ENCODE assay signal across 8 mouse cellular contexts in genomic region chr12:75702084-75702738, GRCm38 (mm10). TPM values are rescaled to one million over a fixed set of nuclear protein-coding genes. Genes with fewer than 3 reads are reported as not detected.
DNase-seq lines count a peak whose midpoint lies in the region; ATAC-seq and TF ChIP-seq lines count a peak whose summit lies in the region.

No protein-coding gene starts in this region.

- H3K4me2 ChIP-seq in kidney, postnatal 0 days (ENCODE audit: low read length) = peak overlapping the region; percentile 46

- no peak for TF ChIP-seq CTCF in kidney, postnatal 0 days (IDR thresholded peaks at IDR 0.05; ENCODE audit: low read depth)
- no peak for TF ChIP-seq CTCF in thymus, adult 2 months (IDR thresholded peaks at IDR 0.05; ENCODE audit: borderline replicate concordance, control insufficient read depth, extremely low read depth, insufficient read depth, low read length, poor library complexity)

- ATAC-seq in kidney, postnatal 0 days (replicated peaks; ENCODE audit: low FRiP score, low read depth) = no peak

- H3K4me3 ChIP-seq in kidney, postnatal 0 days (replicated peaks; ENCODE audit: low read depth, low read length) = peak overlapping the region; percentile 6; the same call in 1 of the 2 replicates
- no peak overlapping the region for H3K4me3 ChIP-seq in thymus, adult 2 months (ENCODE audit: control insufficient read depth, insufficient read depth, low read length)

- H3K4me1 ChIP-seq in kidney, postnatal 0 days (replicated peaks; ENCODE audit: insufficient read depth, low read length) = 0 out of 2 replicates have a peak, but pooled peaks cover 3% of the 10 kb centered on the region
- H3K4me1 ChIP-seq in thymus, adult 2 months (replicated peaks; ENCODE audit: control insufficient read depth, insufficient read depth, low read length) = no peaks in the 10 kb centered on the region

- TF ChIP-seq POLR2A in thymus, adult 2 months (IDR thresholded peaks at IDR 0.05; ENCODE audit: control insufficient read depth, extremely low read depth, insufficient read depth, low read length, poor library complexity) = no peak

- H3K9me3 ChIP-seq in kidney, postnatal 0 days (replicated peaks; ENCODE audit: low read length) = no peaks in the 10 kb centered on the region

- H3K27ac ChIP-seq in kidney, postnatal 0 days = peak overlapping the region; percentile 60
- no peak overlapping the region for H3K27ac ChIP-seq in thymus, adult 2 months (ENCODE audit: control insufficient read depth, insufficient read depth, low read length)

- H3K27me3 ChIP-seq in kidney, postnatal 0 days (ENCODE audit: insufficient read depth, low read length) = no peaks in the 10 kb centered on the region
- no peaks in the 10 kb centered on the region for H3K27me3 ChIP-seq in thymus, adult 2 months (ENCODE audit: control insufficient read depth, insufficient read depth, low read length)

- no peaks in the 10 kb centered on the region for H3K36me3 ChIP-seq in kidney, postnatal 0 days (ENCODE audit: insufficient read depth, low read length)
- H3K36me3 ChIP-seq in thymus, adult 2 months (ENCODE audit: control insufficient read depth, insufficient read depth, low read length) = no peaks in the 10 kb centered on the region

- H3K9ac ChIP-seq in kidney, postnatal 0 days (ENCODE audit: low read depth, low read length) = peak overlapping the region; percentile 19; the same call in 1 of the 2 replicates

- peak; percentile 57 for DNase-seq in 3134 (ENCODE audit: extremely low read depth, insufficient read length, low spot score)
- DNase-seq in Muller cell, postnatal 12 days (ENCODE audit: inconsistent ontology term) = peak; percentile 69
- DNase-seq in gastrocnemius, postnatal 4 days (ENCODE audit: low spot score in 2 of 2) = peak; percentile 23 to 37
- no peak for DNase-seq in kidney, postnatal 0 days (ENCODE audit: low spot score)
- peak; percentile 37 for DNase-seq in skeletal muscle tissue, adult 2 months (ENCODE audit: low read depth, low spot score)
- no peak for DNase-seq in thymus, adult 2 months
- DNase-seq in embryo, embryonic 9.5 days (ENCODE audit: extremely low spot score) = no peak
- no peak for DNase-seq in embryo, embryonic 10.5 days (ENCODE audit: low spot score)

- 55% methylated on average over 14 of the region's 14 CpGs for WGBS in kidney, postnatal 0 days
- WGBS in thymus, adult 2 months = 84% methylated on average over 14 of the region's 14 CpGs

RNA-seq across cellular contexts. Expression of gene Wdr89, which starts 32.9 kb away (rescaled TPM):
- total RNA-seq in gastrocnemius, postnatal 4 days (2021) = 1 to 10 TPM; 3.6 to 3.9 TPM
- polyA plus RNA-seq in kidney, postnatal 0 days (2015; fragmentation: Nextera tagmentation; extraction: Ambion mirVana) = 9.9 and 10.6 TPM in 2 replicates
- polyA plus RNA-seq in thymus, adult 2 months (2012; rRNA removed) = 3.2 and 4.6 TPM in 2 replicates

RNA-seq across cellular contexts. Expression of gene Sgpp1, which starts 33.3 kb away (rescaled TPM):
- total RNA-seq in gastrocnemius, postnatal 4 days (2021) = 10 to 100 TPM; 21.2 to 22.8 TPM
- polyA plus RNA-seq in kidney, postnatal 0 days (2015; fragmentation: Nextera tagmentation; extraction: Ambion mirVana) = 24.6 and 27.0 TPM in 2 replicates
- 64.9 and 71.0 TPM in 2 replicates for polyA plus RNA-seq in thymus, adult 2 months (2012; rRNA removed)

Comparison
In these comparisons a context has a peak if more than half of its experiments do, and no peak if none do; other contexts are left out.
1. DNase-seq: peak in 3134 (single experiment), Muller cell, postnatal 12 days (single experiment), gastrocnemius, postnatal 4 days (2 of 2) and skeletal muscle tissue, adult 2 months (single experiment); none in kidney, postnatal 0 days (single experiment), thymus, adult 2 months (single experiment), embryo, embryonic 9.5 days (single experiment) and embryo, embryonic 10.5 days (single experiment).